Mouse (Mus musculus) mouse trophoblast stem cell (cell line): ENCODE results near the gene Gm21746.
"Not testable (repeated sequence)": the region's sequence is repeated elsewhere in the genome, so short reads cannot be mapped to it uniquely, and the experiment has no call there.

Source experiments
- in situ Hi-C, 2 experiments: fragments of 300-500 bp; cut with MseI, MboI; formaldehyde crosslinking; loops; 2 replicates in 1 of 2; 3 replicates in 1 of 2; pipeline ENCODE4 v1.15.1; 2025

Gm21746 gene

GRCm38 (mm10) chrY:6237895-6238294 lies at the start of gene Gm21746:
Gm21746 (minus strand) TSS chrY:6237995.
- in situ Hi-C loops = not testable (repeated sequence)

- in situ Hi-C loops = not testable (repeated sequence)
Observed at GRCm38 (mm10) chrY:6266798-6267197, 29.0 kb upstream of the Gm21746 start, which contains the start of gene Gm20873. Gm20873 (plus strand) TSS chrY:6267098.
